Mouse (Mus musculus) G1E (cell line): ENCODE data around the gene Map3k5.

Experiments
- CTCF ChIP-seq: IDR thresholded peaks from 2 replicates; pipeline ENCODE4 v1.5.1; 2012; ENCODE audit warnings: low read depth, low read length, inconsistent platforms, mixed read lengths
- TAL1 ChIP-seq: conservative IDR thresholded peaks from 2 replicates; pipeline ENCODE4 v1.6.1; 2012; ENCODE audit warnings: low read depth, low read length, inconsistent platforms, mixed read lengths

DNA sequence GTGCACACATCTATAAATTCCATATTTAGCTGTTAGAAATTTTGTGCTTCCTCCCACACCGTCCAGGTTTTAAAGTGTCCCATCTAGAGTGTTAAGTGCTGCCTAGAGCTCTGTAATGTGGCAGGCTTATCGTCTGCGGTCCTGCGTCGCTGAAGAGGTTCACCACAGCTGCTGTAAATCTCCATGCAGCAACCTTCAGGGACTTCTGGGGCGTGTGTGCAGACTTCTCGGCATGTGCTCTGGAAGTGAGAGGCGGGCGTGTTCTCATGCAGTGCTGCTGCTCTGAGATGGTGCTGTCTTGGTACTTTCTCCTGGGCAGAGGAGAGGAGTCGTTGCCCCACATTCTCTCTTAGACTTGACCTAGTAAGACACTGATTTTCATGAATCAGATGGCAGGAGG is 246.9 kb downstream of the Map3k5 start:
- TF ChIP-seq TAL1 = no peak
- no peak for TF ChIP-seq CTCF
